Mouse (Mus musculus) megakaryocyte, embryonic 14.5 days (primary cell): ENCODE results near the gene Mfsd4a.

Experiments
- FLI1 ChIP-seq: IDR thresholded peaks from 2 replicates; pipeline ENCODE4 v1.6.1; 2012; ENCODE audit warnings: low read length, inconsistent platforms, mixed read lengths
- GATA1 ChIP-seq: IDR thresholded peaks from 3 replicates; pipeline ENCODE4 v1.6.1; 2012; ENCODE audit warnings: mixed read lengths, low read length, inconsistent platforms, borderline replicate concordance

- TF ChIP-seq FLI1 (no peak), GATA1 (no peak)
Observed at GRCm38 (mm10) chr1:132070659-132071058, 2.8 kb upstream of the Mfsd4a start.
